Comparison of ENCODE assay signal across 21 mouse cellular contexts in the genomic region with DNA sequence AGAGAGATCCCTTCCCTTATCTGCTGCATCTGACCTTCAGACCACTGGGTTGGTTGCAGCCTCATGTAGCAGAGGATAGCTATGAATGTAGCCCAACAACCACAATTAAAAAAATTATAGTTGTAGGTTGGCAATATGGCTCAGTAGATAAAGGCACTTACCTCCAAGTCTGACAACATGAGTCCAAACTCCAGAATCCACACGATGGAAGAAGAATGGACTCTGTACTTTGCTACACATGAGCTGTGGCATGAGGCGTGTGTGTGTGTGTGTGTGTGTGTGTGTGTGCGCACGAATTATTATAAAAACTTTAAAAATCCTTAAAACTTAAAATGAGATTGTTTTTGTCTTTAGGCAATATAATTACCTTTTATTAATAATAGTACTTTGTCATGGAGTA.
DNase-seq lines count a peak whose midpoint lies in the region; ATAC-seq and TF ChIP-seq lines count a peak whose summit lies in the region.
"Had no signal": no experiment of that assay in that cellular context is flagged by ENCODE, and none has a peak within 500 bp of the region (broad histone marks: within the 10 kb centered on the region; RNA-seq: fewer than 3 reads in every experiment).

No protein-coding gene starts in this region.

- WGBS in kidney, adult 2 months = 69% methylated on average over 4 of the region's 4 CpGs
- WGBS in intestine, embryonic 15.5 days = 81% methylated on average over 4 of the region's 4 CpGs

- ATAC-seq in intestine, embryonic 15.5 days = peak; percentile 70; the same call in 1 of the 2 replicates
- 0 out of 2 replicates have a peak, but pooled peaks have one; percentile 25 for ATAC-seq in megakaryocyte-erythroid progenitor cell, adult 5-6 weeks (replicated peaks; ENCODE audit: low FRiP score, low TSS enrichment, poor library complexity, severe bottlenecking)
- ATAC-seq: CD4-positive, CD25-positive, alpha-beta regulatory T cell, adult 4 months; forebrain, embryonic 14.5 days; forebrain, postnatal 0 days had no signal

- no peak overlapping the region for H3K27ac ChIP-seq in kidney, adult 2 months (ENCODE audit: insufficient read depth, low read depth, low read length)
- no peak overlapping the region for H3K27ac ChIP-seq in intestine, embryonic 15.5 days
- H3K27ac ChIP-seq: heart, adult 2 months; heart, embryonic 10.5 days; heart, embryonic 13.5 days; hindbrain, embryonic 12.5 days; hindbrain, embryonic 15.5 days had no signal

- H3K4me1 ChIP-seq in kidney, adult 2 months (ENCODE audit: control insufficient read depth, insufficient read depth, low read length) = peaks cover 4% of the 10 kb centered on the region; the same call in 1 of the 2 replicates
- H3K4me1 ChIP-seq in intestine, embryonic 15.5 days (replicated peaks) = no peaks in the 10 kb centered on the region
- H3K4me1 ChIP-seq: hindbrain, embryonic 12.5 days; hindbrain, embryonic 15.5 days had no signal

- no peak for TF ChIP-seq POLR2A in kidney, adult 2 months (IDR thresholded peaks at IDR 0.05; ENCODE audit: low read depth, low read length)

- H3K9me3 ChIP-seq in intestine, embryonic 15.5 days = no peaks in the 10 kb centered on the region
- H3K9me3 ChIP-seq: heart, embryonic 10.5 days; heart, embryonic 13.5 days; hindbrain, embryonic 12.5 days; hindbrain, embryonic 15.5 days had no signal

- no peak overlapping the region for H3K4me3 ChIP-seq in kidney, adult 2 months (ENCODE audit: insufficient read depth, low read depth, low read length)
- no peak overlapping the region for H3K4me3 ChIP-seq in intestine, embryonic 15.5 days (replicated peaks)
- H3K4me3 ChIP-seq: heart, adult 2 months; heart, embryonic 10.5 days; heart, embryonic 13.5 days; hindbrain, embryonic 12.5 days; hindbrain, embryonic 15.5 days had no signal

- no peak overlapping the region for H3K9ac ChIP-seq in intestine, embryonic 15.5 days
- H3K9ac ChIP-seq: forebrain, postnatal 0 days; heart, embryonic 13.5 days; hindbrain, embryonic 12.5 days; hindbrain, embryonic 15.5 days had no signal

- no peaks in the 10 kb centered on the region for H3K27me3 ChIP-seq in kidney, adult 2 months (replicated peaks; ENCODE audit: control insufficient read depth, insufficient read depth, low read length)
- no peaks in the 10 kb centered on the region for H3K27me3 ChIP-seq in intestine, embryonic 15.5 days (replicated peaks)
- H3K27me3 ChIP-seq: heart, embryonic 13.5 days; hindbrain, embryonic 12.5 days; hindbrain, embryonic 15.5 days had no signal

- TF ChIP-seq CTCF in kidney, adult 2 months (conservative IDR thresholded peaks at IDR 0.05; ENCODE audit: insufficient read depth, insufficient read length, low read depth, low read length) = no peak

- DNase-seq in kidney, adult 2 months = peak; percentile 51
- DNase-seq in kidney, adult 8-10 months = no peak
- peak; percentile 79 for DNase-seq in 416B (ENCODE audit: low read depth)
- DNase-seq in embryo, embryonic 10 days (ENCODE audit: low spot score) = no peak
- DNase-seq in cerebellum, adult 9-11 months = no peak
- DNase-seq: adrenal gland, postnatal 14 days; cerebellum, adult 11 months; cerebellum, adult 2 months; cerebellum, postnatal 10 days; cerebellum, postnatal 36 days; forebrain, postnatal 0 days; gastrocnemius, postnatal 25 days; heart, adult 2 months had no signal

- no peaks in the 10 kb centered on the region for H3K36me3 ChIP-seq in kidney, adult 2 months (ENCODE audit: control insufficient read depth, insufficient read depth, low read length)
- H3K36me3 ChIP-seq in intestine, embryonic 15.5 days = no peaks in the 10 kb centered on the region
- H3K36me3 ChIP-seq: heart, embryonic 10.5 days; heart, embryonic 13.5 days; hindbrain, embryonic 12.5 days; hindbrain, embryonic 15.5 days had no signal

- no peak overlapping the region for H3K4me2 ChIP-seq in intestine, embryonic 15.5 days (replicated peaks)
- H3K4me2 ChIP-seq: heart, embryonic 13.5 days; hindbrain, embryonic 12.5 days; hindbrain, embryonic 15.5 days had no signal

Comparison
In these comparisons a context has a peak if more than half of its experiments do, and no peak if none do; other contexts are left out.
1. DNase-seq: peak in kidney, adult 2 months (single experiment) and 416B (single experiment); none in kidney, adult 8-10 months (0 of 2), embryo, embryonic 10 days (single experiment) and cerebellum, adult 9-11 months (single experiment).